Mouse (Mus musculus): ENCODE measurements at regions not wholly inside any gene's neighbourhood (a gene's known extent, or its start where the extent isn't known, plus 50 kb on each side); places are given as distances from the start of the nearest gene placed in this dataset.
A peak's percentile ranks its signal among the peaks of the same experiment; 100 is the strongest.

DNA sequence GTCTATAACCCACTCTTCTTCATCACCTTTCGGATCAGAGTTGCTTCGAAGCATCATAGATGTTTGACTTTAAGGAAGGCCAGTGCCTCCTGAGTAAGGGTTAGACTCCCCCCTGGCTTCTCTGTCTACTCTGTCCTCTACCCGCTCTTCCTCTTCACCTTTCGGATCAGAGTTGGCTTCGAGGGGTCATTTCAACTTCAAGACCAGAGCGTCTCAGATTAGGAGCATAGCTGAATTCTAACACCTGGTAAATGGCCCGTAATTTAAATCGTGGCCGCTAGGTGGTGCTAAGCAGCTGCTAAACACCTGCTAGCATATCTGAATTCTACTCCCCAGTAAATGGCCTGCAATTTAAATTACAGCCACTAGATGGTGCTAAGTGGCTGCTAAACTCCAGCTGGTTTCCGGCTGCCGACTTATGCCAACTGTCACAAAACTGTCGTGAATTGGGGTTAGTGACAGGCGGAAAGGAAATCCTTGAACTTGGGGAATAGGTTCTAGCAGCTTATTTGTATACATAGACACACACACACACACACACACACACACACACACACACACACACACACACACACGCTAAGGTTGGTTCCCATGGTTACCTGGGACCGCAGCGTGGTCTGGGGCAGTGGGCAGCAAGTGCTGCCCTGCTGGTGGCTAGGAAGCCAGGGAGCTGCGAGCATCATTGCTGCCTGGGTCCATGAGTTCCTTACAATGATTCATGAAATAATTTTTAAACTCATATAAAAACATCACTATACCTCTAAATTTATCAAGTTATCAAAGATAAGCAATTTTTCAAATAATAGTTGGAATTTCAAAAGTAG lies 64.8 kb upstream of the B3galnt2 start:
- TF ChIP-seq CTCF (IDR thresholded peaks at IDR 0.05; ENCODE audit: borderline replicate concordance, extremely low read depth, insufficient read depth, insufficient read length) (peak; percentile 94), POLR2A (IDR thresholded peaks at IDR 0.05; ENCODE audit: borderline replicate concordance, extremely low read depth, insufficient read depth, insufficient read length, poor library complexity, severe bottlenecking) (no peak)
